Mouse (Mus musculus) frontal cortex, adult 2 months (tissue): ENCODE measurements at regions not wholly inside any gene's neighbourhood (a gene's known extent, or its start where the extent isn't known, plus 50 kb on each side); places are given as distances from the start of the nearest gene placed in this dataset.

Source experiments
- DNase-seq, 2 experiments: peaks; one replicate each; pipeline ENCODE4 v3.0.0; 2022; ENCODE audit warnings: low spot score in 1 of 2; ENCODE audit errors: extremely low spot score in 1 of 2

DNA sequence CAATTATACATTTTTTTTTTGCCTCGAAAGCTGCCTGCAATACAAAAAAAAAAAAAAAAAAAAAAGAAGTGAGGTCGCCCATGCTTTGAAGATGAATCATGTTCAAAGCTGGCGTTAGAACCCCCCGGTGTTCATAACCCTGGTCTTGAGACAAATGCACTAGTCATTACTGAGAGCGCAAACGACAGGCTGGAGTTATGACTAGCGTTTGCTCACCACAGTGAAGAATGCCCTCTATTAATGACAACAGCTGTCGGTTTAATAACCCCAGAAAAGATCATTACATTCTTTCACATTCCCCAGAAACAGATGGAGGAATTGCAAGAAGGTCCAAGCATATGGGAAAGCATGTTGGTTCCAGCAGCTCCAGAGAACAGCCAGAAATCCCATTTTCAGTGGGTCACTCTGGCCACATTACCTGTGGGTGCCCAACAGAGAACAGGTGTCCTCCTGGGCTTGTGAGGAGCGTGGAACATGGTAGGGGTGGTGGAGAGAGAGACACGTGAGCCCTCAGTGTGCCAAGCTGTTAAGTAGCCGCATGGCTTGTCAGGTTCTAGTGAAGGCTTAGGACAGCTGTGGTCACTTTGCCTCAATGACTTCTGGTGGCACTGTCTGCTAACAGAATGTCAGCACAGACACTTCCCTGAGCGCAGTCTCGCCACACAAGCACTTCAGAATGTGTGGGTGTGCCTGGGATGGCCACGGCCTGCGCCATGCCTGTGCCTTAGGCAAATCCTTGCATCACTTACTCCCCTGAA lies 60.4 kb downstream of the Aipl1 start:
- DNase-seq: no peak

DNA sequence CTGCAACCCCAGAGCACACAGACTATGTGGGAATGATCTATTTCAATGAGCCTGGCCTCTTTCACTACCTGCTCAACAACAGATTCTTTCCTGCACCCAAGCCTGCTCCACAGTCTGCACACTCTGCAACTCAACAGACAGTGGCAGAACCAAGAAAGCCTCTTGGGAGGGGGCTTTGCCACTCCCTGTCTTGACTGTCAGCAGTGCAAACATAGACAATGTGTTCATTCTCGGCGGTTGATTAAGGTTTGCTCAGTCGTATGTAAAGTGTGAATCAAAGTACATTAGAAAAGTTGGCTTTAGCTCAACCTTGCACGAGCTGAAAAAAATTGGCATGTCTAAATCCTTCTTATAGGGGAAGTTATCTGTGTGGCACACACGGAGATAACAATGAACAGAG lies 66.0 kb downstream of the Aipl1 start:
- no peak for DNase-seq

DNA sequence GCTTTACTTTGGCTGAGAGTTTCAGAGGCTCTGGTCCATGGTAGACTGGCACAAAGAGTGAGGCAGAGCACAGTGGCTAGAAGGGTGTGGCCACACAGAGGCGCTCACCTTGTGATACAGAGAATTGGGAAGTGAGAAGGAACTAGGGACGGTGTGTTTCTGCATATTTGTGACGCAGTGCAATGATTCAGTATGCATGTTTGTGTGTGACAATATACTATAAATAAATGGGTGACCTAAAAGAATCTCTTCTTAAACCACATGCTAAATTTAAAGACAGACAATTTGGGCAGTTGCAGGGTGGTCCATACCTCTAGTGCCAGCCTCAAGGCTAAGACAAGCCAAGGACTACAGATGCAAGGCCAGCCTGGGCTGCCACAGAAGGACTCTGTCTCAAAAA lies 75.0 kb downstream of the Aipl1 start:
- no peak for DNase-seq

DNA sequence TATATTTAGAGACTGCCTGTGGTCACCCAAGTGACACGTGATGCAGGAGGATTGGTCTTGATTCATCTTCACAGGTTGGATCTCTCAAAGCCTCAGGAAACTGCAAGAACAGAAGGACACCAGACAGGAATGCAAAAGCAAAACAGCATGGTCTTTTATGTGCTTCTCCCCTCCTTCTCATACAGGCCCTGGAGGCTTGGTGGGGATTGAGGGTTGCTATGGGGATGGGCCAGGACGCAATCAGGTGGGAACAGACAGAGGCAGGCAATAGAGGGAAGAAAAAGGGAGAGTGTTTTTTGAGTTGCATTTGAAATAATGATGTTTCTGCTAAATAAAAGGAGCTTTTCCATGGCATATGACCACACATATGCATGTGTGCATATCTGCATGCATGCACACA lies 84.8 kb downstream of the Aipl1 start:
- DNase-seq: no peak

DNA sequence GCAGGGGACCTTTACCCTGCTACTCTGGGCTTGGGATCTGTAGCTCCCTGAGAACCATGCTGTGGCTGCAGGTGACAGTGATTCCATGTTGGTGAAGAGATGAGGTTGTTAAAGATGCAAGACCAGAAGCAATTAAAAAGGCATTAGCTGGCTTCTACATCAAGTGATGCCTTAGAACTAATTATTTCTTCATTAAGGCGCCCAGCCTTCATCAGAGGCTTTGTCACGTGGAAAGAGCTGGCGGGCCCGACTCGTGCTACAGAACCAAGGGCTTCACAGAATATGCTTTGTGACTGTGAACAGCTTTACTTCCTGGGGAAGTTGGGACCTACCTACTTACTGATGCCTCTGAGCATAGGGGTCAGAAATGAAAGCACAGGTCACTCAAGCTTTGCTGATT lies 90.1 kb downstream of the Aipl1 start:
- no peak for DNase-seq

DNA sequence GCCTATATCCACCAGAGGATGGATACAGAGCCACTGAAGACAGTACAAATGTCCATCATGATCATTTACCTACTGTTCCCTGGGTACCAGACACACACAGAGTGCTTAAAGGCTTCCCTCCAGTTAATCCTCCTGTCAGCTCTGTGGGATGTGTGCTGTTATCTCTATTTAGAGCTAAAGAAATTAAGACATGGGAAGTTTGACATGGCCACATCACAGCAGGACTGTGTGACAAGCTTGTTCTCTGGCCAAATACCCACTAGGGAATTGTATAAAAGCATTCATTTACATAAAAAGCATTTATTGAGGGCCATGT lies 92.3 kb downstream of the Aipl1 start:
- DNase-seq: no peak

DNA sequence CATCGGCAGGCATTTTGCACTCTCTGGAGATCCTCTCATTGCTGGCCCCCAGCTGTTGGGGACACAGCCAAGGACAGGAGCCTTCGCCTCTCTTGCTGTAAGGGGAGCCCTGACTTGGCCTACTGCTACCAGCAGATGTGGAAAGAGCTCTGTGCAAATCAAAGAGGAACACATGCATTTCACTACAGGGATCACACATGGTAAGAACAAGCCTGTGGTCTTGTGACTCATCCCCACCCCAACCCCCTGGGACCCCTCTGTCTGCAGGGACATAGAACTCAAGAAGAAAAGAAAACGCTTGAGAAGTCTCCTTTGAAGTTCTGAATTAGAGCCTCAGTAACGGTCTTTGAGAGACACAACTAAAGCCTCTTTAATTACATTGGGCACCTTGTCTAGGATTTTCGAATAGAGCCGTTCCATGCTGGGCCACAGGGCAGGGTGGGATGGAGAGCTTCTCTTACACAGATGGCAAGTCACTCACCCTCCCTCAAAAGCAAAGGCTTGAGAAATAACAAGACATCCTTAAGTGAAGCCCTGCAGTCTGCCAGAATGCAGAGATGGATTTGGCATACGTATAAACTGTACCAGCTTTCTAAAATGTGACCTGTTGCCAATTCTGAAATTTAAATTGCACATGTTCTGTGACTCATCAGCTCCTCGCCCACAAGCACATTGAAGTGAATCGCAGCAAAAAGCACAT lies 92.8 kb downstream of the Aipl1 start:
- peak; percentile 79 to 87 for DNase-seq

DNA sequence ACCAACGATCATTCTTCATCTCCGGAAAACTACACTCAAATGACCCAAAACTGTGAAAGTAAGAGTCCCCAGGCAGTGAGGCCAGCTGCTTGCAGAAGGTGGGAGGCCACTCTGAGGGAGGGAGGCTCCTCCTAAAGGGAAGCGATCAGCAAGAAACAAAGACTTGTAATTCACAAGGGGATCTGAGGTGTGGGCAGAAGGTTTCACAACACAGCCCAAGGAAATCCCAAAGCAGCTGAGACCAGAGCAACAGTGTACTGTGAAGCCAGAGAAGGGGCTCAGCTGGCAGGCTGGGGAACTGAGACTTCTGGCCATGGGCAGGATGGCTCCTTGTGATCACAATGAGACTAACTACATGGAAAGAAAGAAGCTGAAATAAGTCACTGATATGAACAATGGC lies 93.8 kb downstream of the Aipl1 start:
- DNase-seq: no peak

DNA sequence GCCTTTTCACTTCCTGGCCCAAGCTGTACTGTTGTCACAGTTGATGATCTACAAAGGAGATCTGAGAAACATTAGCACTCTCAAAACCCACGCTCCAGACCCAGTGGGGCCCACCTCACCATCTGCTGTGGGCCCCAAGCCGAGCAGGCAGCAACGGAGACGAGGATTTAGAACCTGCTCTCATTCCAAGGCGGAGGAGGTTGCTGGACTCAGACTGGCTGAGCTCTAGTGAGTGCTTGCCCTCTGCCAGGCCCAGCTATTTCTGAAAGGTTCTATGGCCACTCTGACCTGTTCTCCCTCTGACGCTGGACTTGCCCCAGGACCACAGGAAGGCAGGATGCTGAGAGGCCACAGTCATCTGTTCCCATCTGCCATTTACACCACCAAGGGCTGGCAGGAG lies 98.2 kb downstream of the Aipl1 start:
- DNase-seq: peak; percentile 55 to 72

DNA sequence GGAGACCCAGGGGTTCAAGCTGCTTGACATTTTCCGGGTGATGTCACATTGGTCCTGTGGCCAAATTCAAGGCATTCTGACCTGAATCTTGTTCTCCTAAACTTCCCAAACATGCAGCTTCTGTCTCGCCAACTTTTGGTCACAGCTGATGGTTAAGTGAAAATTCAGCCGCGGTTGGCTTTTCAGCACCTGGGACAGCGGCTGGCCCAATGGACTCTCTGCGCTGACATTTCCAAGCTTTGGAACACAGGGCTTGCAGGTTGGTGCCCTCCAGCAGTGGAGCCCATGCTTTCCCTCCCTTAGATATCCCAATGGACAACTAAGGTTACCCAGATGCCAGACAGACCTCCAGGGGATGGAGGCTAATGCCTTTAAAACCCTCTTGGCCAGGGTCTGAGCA lies 100.2 kb downstream of the Aipl1 start:
- DNase-seq: no peak

DNA sequence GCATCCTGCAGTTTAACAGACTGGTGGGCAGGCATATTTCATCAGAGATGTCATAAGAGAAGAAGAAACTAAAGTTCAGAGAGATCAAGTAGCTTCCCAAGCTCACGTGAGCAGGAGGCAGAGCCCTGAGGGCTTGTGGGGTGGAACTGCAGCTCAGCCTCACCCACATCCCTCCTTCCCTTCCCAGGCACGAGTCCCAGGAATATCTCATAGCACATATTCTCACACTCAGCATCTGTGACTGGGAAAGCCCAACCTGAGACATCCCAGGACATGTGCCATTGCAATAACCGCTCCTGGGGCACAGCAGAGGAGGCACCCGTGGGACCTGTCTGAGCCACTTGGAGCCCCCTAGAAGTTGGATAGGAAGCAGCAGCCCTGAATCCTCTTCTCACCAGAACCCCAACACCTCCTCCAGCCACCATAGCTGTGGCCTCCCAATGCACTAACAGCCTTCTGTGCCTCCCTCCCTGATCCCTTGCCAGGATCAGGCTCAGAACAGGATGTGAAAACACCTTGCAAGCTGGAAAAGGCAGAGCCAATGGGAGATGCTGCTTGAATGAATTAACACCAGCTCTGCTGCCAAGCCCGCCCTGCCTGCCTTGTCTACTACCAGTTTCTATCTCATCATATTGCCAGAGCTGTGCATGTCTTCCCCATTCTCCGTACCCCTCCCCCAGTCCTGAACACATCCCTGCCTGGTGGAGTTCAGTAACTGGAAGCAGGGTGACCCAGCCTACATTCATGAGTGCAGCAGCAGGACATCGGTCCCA lies 107.4 kb downstream of the Aipl1 start:
- DNase-seq: peak; percentile 17 to 67

DNA sequence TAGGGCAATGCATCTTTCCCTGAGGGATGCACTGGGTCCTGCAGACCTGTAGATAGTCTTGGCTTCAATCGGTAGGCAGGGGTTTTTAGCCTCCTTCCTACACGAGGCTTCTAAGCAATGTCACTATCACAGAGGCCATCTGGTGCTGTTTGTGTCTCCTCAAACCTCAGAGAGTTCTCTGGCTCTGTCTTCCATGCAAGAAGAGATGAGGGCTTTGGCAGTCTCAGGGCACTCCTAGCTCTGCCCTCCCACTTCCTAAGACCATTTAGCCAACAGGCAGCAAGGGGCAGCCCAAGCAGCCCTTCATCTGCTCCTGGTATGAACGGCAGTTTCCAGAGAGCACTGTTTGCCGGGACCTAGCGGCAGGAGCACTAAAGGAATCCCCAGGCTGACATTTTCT lies 122.6 kb downstream of the Aipl1 start:
- no peak for DNase-seq

DNA sequence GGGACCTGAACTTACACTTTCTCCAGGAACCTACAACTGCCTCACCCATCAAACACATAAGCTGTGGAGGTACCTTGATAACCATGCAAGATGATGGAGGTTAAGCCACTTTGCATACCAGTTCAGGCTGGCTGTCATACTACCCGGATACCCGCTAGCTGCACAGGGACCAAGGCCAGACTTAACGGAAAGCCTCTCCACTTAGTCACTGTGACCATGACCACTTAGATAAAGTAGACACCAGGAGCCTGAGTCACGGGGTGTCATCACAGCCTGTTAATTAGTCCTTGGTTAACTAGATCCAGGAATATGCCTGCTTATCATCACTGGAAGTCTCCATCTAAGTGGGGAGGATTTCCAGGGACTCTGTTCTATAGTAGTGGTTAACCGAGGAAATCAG lies 124.7 kb downstream of the Aipl1 start:
- no peak for DNase-seq

DNA sequence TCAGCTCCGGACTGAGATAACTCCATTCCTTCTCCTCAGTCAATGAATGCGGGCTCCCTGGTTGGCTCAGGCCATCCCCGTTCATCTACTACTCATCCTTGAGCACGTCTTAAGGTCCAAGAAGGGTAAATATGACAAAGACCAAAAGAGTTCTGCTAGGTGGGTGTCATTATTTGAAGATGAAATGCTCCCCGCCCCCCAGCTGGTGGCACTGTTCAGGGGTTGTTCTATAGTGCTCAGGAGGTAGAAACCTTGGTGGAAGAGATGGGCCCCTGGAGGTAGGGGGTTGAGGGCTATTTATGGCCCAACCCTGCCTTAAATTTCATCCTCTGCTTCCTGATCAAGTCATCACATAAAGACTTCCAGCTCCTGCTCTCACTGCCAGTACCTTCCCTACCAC lies 126.0 kb downstream of the Aipl1 start:
- no peak for DNase-seq

DNA sequence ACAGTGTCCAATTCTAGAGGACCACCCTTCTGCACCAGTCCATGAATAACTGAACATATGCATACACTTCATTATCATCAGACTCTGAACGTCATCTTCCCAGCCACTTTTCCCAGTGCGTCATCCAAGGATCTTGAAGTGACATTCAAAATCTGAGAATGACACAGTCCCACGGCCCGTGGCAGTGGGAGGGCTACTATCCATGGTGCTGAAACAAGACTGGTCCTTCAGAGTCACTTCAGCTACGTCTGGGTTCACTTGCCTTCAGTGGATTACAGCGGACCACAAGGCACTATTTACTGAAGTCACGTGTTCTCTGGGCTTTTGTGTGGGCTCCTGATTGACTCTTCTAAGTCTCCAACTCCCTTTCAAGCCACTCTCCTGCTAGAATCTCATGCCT lies 128.7 kb downstream of the Aipl1 start:
- no peak for DNase-seq

DNA sequence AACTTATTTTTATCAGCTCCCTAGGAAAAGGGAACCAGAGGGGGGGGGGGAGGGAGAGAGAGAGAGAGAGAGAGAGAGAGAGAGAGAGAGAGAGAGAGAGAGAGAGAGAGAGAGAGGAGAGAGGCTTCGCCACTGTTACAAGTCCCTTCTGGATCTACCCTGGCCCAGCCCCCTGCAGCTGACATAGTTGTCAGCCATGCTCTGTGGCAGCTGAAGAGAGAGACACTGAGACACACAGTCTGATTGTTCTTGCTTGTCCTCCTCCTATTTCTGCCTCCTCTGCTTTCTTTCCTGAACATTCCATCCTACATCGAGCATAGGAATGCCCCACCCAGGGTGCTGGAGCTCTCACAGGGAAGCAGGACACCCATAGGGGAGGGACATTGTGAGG lies 134.3 kb downstream of the Aipl1 start:
- no peak for DNase-seq

DNA sequence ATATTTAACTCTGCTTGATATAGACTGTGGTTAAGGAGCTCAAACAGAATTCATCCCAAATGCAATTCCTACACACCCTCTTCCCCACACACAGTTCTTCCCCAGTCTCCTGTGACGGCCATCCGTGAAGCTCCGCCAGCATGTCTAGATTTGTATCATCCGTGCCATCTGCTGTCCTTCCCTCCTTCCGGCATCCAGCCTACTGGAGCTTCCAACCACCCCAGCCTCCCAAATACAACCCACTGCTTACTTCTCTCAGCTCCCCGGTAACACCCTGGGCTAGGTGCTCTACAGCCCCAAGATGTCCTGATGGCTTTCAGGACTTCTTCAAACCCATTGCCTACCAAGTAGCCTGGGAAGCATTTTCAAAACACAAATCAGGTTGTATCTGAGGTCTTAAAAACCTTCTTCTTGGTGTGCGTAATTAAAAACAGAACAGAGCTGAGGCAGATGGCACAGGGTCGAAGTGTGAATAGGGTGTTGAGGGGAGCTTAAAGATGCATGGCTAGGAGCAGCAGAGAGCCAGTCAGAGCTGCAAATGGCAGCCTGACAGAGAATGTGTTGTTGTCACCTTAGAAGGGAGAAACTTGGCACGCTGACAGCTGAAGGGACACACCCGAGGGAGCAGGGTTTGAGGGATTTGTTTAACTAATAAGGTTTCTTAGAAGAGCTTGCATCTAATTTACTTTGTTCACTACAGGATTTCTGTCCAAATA lies 134.8 kb downstream of the Aipl1 start:
- peak; percentile 28 to 78 for DNase-seq

DNA sequence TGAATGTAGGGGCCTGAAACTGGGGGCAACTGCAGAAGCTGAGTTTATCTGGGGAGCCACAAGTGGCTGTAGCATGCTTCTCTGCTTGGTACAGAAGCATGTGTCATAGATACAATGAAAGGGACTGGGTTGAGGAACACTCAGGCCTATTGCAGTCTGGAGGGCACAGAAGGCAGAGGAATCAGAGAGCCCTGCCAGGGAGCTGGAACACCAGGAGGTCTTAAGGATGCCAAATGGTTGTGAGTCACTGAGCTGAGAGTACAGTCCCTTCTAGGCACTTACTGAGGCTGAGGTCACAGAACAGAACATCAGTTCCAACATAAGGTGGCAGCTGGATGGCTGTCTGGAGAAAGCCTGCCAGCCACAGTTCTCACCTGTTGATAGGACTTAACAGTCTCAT lies 136.5 kb downstream of the Aipl1 start:
- DNase-seq: no peak

DNA sequence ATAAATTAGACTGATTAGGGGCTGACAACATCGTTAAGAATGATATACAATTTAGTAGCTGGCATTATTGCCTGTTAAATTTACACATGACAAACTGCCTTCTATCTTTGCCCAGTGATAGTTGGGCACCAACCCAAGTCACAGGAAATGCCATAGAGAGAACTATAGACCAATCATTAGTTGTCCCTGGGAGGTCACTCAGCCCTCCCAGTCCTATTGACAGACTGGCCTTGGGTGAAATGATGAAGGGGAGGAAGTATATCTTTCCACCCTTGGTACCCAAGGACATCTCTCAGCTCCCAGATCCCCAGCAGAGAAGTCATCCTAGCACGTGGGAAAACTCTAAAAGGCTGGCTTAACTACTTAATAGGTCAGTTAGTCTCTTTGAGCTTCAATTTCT lies 139.8 kb downstream of the Aipl1 start:
- no peak for DNase-seq

DNA sequence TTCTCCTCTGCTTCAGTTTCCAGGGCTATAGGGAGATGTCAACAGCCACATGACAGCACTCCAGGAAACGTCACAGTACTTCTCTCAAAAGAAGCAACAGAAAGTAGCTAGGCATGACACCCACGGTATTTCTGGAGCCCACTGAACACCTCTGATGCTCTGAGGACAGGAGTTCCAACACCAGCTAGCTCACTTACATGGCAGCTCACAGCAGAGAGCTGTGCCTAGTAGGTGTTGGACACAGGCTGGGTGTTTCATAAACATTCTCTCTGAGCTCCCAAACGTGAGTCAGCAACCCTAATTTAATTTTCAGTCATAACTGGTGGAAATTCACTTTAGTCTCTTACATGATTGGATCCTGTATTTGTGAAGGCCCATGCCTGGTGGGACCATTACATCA lies 140.2 kb downstream of the Aipl1 start:
- DNase-seq: peak; percentile 5 to 47

DNA sequence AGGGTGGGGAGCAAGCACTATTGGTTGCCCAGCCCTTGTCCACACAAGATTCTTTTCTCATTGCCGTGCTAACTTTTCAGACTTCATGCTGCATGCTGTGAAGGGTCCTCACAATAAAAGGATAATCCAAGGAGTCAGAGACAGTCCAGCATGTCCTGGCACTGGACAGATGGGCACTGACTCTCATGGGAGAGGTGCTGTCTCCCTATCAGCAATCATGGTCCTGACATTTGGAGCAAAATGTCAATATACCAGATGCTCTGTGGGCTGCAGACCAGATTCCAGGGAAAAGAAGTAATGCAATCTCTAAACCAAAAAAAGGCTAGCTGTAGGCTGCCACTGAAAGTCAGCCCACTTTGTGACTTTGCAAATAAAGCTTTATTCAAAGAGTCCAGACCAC lies 141.5 kb downstream of the Wscd1 start:
- no peak for DNase-seq
